8 mouse cellular contexts compared by ENCODE assay signal in the genomic region with DNA sequence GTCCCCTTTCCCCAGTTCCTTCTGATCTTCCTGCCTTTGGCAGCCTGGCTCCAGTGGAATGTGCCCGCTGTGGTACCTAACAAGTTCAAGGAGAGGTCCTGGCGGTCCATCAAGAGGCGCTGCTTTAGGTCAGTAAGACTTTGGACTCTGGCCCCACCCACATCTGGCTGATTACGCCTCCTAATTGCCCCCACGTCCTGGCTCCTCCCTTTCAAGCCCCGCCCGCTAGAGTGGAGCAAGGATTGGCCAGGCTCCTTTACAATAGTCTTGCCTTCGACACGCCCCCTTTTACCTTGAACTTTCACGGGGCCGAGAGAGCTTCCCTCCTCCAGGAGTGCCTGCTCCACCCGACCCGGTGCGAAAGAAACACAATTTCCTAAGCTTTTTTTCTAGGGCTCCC. TPM values are rescaled to one million over a fixed set of nuclear protein-coding genes. Genes with fewer than 3 reads are reported as not detected.
DNase-seq lines count a peak whose midpoint lies in the region; TF ChIP-seq lines count a peak whose summit lies in the region.

No protein-coding gene starts in this region.

- H3K27ac ChIP-seq in limb, embryonic 10.5 days: no peak overlapping the region
- H3K27ac ChIP-seq in left cerebral cortex, adult 2 months: no peak overlapping the region

- H3K4me1 ChIP-seq in limb, embryonic 10.5 days: peaks cover 51% of the 10 kb centered on the region

- no peak for TF ChIP-seq POLR2A in myocyte (IDR thresholded peaks at IDR 0.05; ENCODE audit: insufficient read length, low read depth)

- H3K36me3 ChIP-seq in limb, embryonic 10.5 days: no peaks in the 10 kb centered on the region
- no peaks in the 10 kb centered on the region for H3K36me3 ChIP-seq in myocyte (ENCODE audit: control insufficient read depth, insufficient read depth)

- under 1% methylated on average over 14 of the region's 14 CpGs for WGBS in limb, embryonic 10.5 days

- DNase-seq in A20 (ENCODE audit: low read depth, low spot score) (peak; percentile 55), MN1 (ENCODE audit: low spot score) (no peak)
- peak; percentile 76 for DNase-seq in Muller cell, postnatal 12 days (ENCODE audit: inconsistent ontology term)
- peak; percentile 64 for DNase-seq in gonadal fat pad, adult 2 months (ENCODE audit: low read depth)
- peak; percentile 68 for DNase-seq in limb, embryonic 10.5 days (ENCODE audit: low spot score)
- no peak for DNase-seq in layer of hippocampus, postnatal 14 days (ENCODE audit: low spot score in 2 of 2)
- DNase-seq in left cerebral cortex, adult 2 months (ENCODE audit: extremely low spot score in 1 of 2, low spot score in 2 of 2): no peak

- intact Hi-C loops in left cerebral cortex, adult 2 months (cut with DNase I): no loop called here

- H3K79me2 ChIP-seq in myocyte (ENCODE audit: control insufficient read depth, insufficient read depth): no peaks in the 10 kb centered on the region

- no peak for TF ChIP-seq CTCF in left cerebral cortex, adult 2 months (IDR thresholded peaks at IDR 0.05)

- peak overlapping the region; percentile 24 for H3K4me3 ChIP-seq in limb, embryonic 10.5 days
- H3K4me3 ChIP-seq in myocyte: peak overlapping the region; percentile 19
- H3K4me3 ChIP-seq in left cerebral cortex, adult 2 months: no peak overlapping the region

- H3K4me2 ChIP-seq in myocyte (ENCODE audit: low read depth): peak overlapping the region; percentile 83

- peaks cover 97% of the 10 kb centered on the region for H3K27me3 ChIP-seq in limb, embryonic 10.5 days (ENCODE audit: low read depth, poor library complexity, severe bottlenecking)
- no peaks in the 10 kb centered on the region for H3K27me3 ChIP-seq in myocyte (ENCODE audit: control insufficient read depth, insufficient read depth, insufficient read length)

- no peaks in the 10 kb centered on the region for H3K9me3 ChIP-seq in limb, embryonic 10.5 days (replicated peaks)

- no peak overlapping the region for H3ac ChIP-seq in myocyte (ENCODE audit: control insufficient read depth, insufficient read length)

TF ChIP-seq in myocyte, 11 proteins besides CTCF, POLR2A, EP300 and RAD21:
- TF ChIP-seq CEBPB (IDR thresholded peaks at IDR 0.05; ENCODE audit: insufficient read depth, poor library complexity, severe bottlenecking) (no peak), E2F4 (IDR thresholded peaks at IDR 0.05; ENCODE audit: insufficient read depth) (no peak), MYOG (IDR thresholded peaks at IDR 0.05; ENCODE audit: control insufficient read depth in 1 of 3, insufficient read depth in 1 of 3, insufficient read length in 2 of 3, low read depth in 2 of 3) (no peak), REST (IDR thresholded peaks at IDR 0.05; ENCODE audit: insufficient read depth, insufficient read length) (no peak), TCF3 (IDR thresholded peaks at IDR 0.05; ENCODE audit: insufficient read length, low read depth) (no peak), TCF12 (IDR thresholded peaks at IDR 0.05; ENCODE audit: insufficient read depth, poor library complexity, severe bottlenecking) (no peak), MAX (IDR thresholded peaks at IDR 0.05; ENCODE audit: low read depth) (no peak), MYOD1 (IDR thresholded peaks at IDR 0.05; ENCODE audit: control insufficient read depth in 1 of 3, insufficient read length in 2 of 3, low read depth in 2 of 3) (no peak)

RNA-seq across cellular contexts. Expression of a gene that starts 1.3 kb away (rescaled TPM):
- 4.5 and 4.6 TPM in 2 replicates for polyA plus RNA-seq in gonadal fat pad, adult 2 months (2012; rRNA removed)
- polyA plus RNA-seq in limb, embryonic 10.5 days (2016; fragmentation: Nextera tagmentation; extraction: Ambion mirVana): 3.7 and 4.7 TPM in 2 replicates
- polyA plus RNA-seq in myocyte (2012; fragmentation: generic; extraction: Trizol): 28.6 TPM
- total RNA-seq in layer of hippocampus, postnatal 14 days (2021): 10 to 100 TPM in 1 of 2 experiments, 1 to 10 TPM in 1; 9.7 to 11.7 TPM
- 10 to 100 TPM; 17.1 to 18.2 TPM for total RNA-seq in left cerebral cortex, adult 2 months (2021)

RNA-seq across cellular contexts. Expression of a gene that starts 26.9 kb away (rescaled TPM):
- 1.2 and 1.7 TPM in 2 replicates for polyA plus RNA-seq in gonadal fat pad, adult 2 months (2012; rRNA removed)
- polyA plus RNA-seq in limb, embryonic 10.5 days (2016; fragmentation: Nextera tagmentation; extraction: Ambion mirVana): 5.8 and 8.4 TPM in 2 replicates
- polyA plus RNA-seq in myocyte (2012; fragmentation: generic; extraction: Trizol): 0.78 TPM
- 1 to 10 TPM; 2.8 to 3.1 TPM for total RNA-seq in layer of hippocampus, postnatal 14 days (2021)
- total RNA-seq in left cerebral cortex, adult 2 months (2021): 1 to 10 TPM; 2.7 to 4.4 TPM

Comparison
In these comparisons a context has a peak if more than half of its experiments do, and no peak if none do; other contexts are left out.
1. DNase-seq: peak in A20 (single experiment), Muller cell, postnatal 12 days (single experiment), gonadal fat pad, adult 2 months (single experiment) and limb, embryonic 10.5 days (single experiment); none in layer of hippocampus, postnatal 14 days (0 of 2), MN1 (single experiment) and left cerebral cortex, adult 2 months (0 of 2).